Mouse (Mus musculus) urinary bladder, adult 18-20 months (tissue): ENCODE measurements around the gene Timm50.

Experiments
- DNase-seq, 2 experiments: peaks; one replicate each; pipeline ENCODE4 v3.0.0; 2022; ENCODE audit warnings: low spot score in 2 of 2, mixed read lengths in 2 of 2

Gene Timm50

GRCm38 (mm10) chr7:28326457-28326856 is 14.6 kb upstream of the Timm50 start:
- DNase-seq, result no peak

- DNase-seq, result no peak
Measured at GRCm38 (mm10) chr7:28325293-28325692, 13.4 kb upstream of the Timm50 start.

GRCm38 (mm10) chr7:28321974-28322720 is 10.3 kb upstream of the Timm50 start:
- DNase-seq, result no peak

GRCm38 (mm10) chr7:28318714-28319113 is 6.8 kb upstream of the Timm50 start:
- DNase-seq, result no peak

- no peak for DNase-seq
Measured at GRCm38 (mm10) chr7:28318036-28318435, 6.2 kb upstream of the Timm50 start.

- peak in 1 of 2 experiments; percentile 7 for DNase-seq
Measured at GRCm38 (mm10) chr7:28311151-28311925, 534 bp downstream of the Timm50 start.

GRCm38 (mm10) chr7:28309737-28310136 is 2.1 kb downstream of the Timm50 start:
- no peak for DNase-seq

GRCm38 (mm10) chr7:28306216-28306615 is 5.7 kb downstream of the Timm50 start:
- DNase-seq, result no peak

GRCm38 (mm10) chr7:28305641-28306040 is 6.2 kb downstream of the Timm50 start:
- DNase-seq, result no peak

GRCm38 (mm10) chr7:28301616-28302433 is 10.0 kb downstream of the Timm50 start, which contains the start of gene Dll3:
TSS of gene Dll3 (minus strand) at chr7:28302238.
- DNase-seq, result no peak

- no peak for DNase-seq
Measured at GRCm38 (mm10) chr7:28298837-28299625, 12.8 kb downstream of the Timm50 start.

GRCm38 (mm10) chr7:28294481-28294880 is 17.4 kb downstream of the Timm50 start:
- peak; percentile 29 to 37 for DNase-seq

GRCm38 (mm10) chr7:28290638-28291590 is 21.0 kb downstream of the Timm50 start, which contains the start of gene Selenov:
TSS of gene Selenov (minus strand) at chr7:28291186.
- no peak for DNase-seq

- no peak for DNase-seq
Measured at GRCm38 (mm10) chr7:28290165-28290564, 21.7 kb downstream of the Timm50 start.

GRCm38 (mm10) chr7:28280630-28281029 is 31.2 kb downstream of the Timm50 start:
- no peak for DNase-seq

- DNase-seq, result no peak
Measured at GRCm38 (mm10) chr7:28278279-28278652, 33.6 kb downstream of the Timm50 start.

- peak; percentile 86 to 90 for DNase-seq
Measured at GRCm38 (mm10) chr7:28277615-28278278, 34.1 kb downstream of the Timm50 start, which contains the start of gene Eid2b. TSS of gene Eid2b (plus strand) at chr7:28277739.

GRCm38 (mm10) chr7:28277237-28277614 is 34.6 kb downstream of the Timm50 start:
- DNase-seq, result no peak

GRCm38 (mm10) chr7:28271761-28272160 is 40.1 kb downstream of the Timm50 start:
- DNase-seq, result no peak
